Mouse (Mus musculus) c-Kit-positive CD71-positive TER-119-positive erythroid progenitor cells, embryonic 14.5 days (primary cell): Measurements from ENCODE around the gene Pou6f1.
"Not testable (repeated sequence)": the region's sequence is repeated elsewhere in the genome, so short reads cannot be mapped to it uniquely, and the experiment has no call there.

Experiments
- DNase-seq: peaks from one replicate; pipeline ENCODE4 v3.0.0-alpha.2; 2013; ENCODE audit warnings: low spot score

The Pou6f1 gene

DNA sequence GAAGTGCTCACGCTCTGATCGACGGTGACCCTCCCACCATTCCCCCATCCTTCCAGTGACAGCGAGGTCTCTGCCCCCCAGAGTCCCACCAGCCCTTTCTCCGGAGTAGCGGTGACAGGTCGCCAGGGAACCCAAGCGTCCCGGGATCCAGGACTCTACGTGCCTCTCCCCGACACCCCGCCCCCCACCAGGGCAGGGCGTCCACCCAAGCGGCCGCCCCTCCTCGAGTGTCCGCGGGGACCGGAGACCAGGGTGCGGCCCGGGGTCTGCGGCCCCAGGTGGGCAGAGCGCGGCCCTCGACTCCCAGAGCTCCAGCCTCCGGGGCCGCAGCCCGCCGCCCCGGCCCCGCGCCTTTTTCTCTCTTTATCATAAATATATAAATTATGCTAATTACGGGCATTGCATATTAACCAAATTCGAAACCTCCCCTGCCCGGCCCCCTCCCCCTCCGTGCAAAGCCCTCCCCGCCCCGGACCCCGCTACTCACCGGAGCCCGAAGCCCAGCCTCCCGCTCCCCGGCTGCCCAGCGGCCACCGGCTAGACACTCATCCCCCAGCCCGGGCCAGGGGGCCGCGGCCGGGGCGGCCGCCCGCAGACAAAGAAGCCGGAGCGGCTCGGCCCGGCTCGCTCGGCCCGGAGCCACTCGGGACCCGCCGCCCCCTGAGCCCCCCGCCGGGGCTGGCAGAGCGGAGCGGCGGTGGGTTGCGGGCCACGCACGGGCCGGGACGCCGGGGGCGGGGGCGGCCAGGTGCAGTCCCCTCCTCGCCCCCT, at the start of gene Pou6f1:
Gene Pou6f1, minus strand, starts transcription at position 709 of the 771 bp plus-strand sequence.
- DNase-seq, result no peak

DNA sequence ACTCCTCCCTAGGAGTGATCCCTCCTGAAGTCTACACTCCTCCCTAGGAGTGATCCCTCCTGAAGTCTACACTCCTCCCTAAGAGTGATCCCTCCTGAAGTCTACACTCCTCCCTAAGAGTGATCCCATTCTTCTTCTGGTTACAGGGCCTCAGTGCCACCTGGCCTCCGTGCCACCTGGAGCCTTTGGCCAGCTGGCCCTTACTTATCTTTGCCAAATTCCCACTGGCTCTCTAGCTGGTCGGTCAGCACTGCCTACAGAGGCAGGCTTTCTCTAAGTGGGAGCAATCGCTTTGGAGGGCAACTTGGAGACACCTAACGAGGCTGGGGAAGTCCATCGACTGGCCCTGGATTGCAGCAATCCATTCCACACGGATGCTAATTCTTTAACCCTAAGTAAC, 46.4 kb upstream of the Pou6f1 start:
- no peak for DNase-seq

DNA sequence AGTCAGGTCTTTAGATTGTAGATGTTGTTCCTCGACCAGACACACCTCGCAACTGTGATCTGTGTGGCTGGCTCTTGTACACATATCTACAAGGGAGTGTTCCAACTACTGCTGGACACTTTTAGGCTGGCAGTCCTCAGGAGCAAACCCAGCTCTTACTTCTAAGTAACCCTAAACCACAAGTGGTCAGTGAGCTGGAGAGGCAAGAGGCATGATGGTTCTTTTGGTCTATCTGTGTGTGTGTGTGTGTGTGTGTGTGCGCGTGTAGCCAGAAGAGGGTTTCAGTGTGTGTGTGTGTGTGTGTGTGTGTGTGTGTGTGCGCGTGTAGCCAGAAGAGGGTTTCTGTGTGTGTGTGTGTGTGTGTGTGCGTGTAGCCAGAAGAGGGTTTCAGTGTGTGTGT, 42.7 kb upstream of the Pou6f1 start:
- DNase-seq, result no peak

DNA sequence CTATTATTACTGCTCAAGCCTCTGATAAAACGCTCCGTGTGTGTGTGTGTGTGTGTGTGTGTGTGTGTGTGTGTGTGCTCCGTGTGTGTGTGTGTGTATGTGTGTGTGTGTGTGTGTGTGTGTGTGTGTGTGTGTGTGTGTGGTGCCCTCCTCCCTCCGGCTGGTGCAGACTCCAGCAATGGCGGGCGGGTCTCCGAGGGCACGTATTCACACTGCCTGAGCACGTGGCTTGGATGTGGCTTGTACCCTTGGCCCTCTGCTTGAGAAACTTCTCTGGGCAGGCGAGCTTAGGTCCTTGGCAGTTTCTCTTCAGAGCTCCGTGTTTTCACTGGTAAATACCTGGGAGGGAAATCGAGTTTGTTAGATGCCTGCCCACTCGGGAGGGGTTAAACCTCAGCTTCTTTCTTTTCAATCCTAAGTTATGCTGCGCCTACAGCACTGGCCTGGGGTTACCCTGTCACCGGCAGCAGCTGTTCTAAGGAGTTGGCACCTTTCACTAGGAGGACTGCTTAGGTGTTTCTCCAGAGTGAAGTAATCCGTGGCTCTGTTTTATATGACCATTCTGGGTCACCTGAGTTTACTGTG, 41.5 kb upstream of the Pou6f1 start:
- DNase-seq, result no peak

DNA sequence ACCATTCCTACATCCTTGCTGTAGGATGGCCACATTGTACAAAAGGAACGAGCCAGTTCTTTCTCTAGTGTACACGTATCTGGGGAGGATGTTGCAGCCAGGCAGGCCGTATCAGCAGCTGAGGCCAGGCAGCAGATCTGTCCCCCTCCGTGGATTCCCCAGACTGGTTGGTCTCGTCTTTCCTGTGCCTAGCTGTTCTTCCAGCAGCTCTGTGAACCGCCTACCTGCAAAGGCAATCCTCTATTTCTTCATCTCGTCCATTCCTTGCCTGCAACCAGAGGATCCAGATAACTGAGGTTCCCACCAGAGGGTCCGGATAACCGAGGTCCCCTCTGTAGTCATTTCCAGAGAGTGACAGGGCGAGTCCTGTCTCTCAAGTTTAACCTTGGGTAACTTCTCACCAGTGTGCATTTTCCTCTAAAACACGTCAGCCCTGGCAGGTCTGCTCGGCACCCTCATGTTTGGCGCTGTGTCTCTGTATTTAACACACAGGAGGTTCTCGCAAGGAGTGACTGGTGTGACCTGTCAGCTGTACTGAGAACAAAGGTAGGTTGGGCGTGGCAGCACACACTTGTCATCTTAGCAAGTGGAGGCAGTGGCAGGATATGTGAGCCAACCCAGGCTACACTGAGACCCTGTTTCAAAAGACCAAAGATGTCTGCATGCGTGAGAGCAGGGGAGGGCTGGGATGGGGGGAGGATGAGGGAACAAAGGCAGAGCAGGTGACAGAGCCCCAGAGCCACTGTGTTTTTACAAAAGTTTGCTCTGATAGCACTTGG, 40.4 kb upstream of the Pou6f1 start:
- no peak for DNase-seq

DNA sequence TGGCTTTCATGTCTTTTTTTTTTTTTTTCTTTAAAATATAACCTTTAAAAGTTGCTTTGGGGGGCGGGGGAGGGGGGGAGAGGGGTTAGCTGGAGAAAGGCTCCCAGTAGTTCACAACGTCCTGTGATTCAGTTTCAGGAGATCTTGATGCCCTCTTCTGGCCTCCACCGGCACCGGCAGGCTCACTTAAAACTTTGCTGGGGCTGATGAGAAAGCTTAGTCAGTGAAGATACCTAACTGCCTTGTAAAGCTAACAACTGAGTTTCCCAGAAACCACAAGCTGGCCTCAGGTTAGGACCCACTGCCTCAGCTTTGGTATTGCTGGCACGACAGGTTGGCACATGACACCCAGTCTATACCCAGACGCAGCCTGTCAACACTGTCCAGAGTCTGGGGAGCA, 37.9 kb upstream of the Pou6f1 start:
- no peak for DNase-seq

DNA sequence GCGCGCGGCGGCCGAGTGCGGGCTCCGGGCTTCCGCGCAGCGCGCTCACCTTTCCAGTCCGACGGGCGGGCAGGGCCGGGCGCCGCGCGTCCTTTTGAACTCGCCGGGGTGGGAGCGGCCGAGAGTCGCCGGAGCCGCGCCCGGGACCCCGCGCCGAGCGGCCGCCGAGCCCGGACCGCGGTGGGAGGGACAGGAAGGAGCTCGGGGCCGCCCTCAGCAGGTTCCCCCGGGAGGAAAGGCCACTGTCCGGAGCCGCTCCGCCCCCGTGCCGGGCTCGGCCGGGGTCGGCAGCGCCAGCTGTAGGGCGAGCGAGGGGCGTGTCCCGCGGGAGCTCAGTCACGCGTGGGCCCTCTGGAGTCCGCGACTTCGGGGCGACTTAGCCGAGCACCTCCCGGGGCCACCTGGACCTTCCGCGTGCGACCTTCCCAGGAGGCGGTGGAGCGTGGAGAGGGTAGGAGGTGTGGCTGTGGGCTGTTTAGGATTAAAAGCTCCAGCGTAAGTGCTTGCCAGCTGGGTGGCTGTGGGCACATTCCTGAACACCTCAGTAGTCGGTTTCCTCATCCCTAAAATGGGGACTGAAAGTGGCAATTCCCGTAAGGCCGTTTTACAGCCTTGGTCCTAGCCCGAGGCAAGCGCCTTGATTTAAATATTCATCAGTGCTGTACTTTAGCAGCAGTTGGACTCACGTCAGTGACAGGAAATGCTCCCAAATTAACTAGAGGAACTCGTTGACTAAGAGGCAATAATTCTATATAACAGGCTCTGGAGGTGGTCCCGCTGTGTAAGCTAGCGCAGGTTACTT, 37.1 kb upstream of the Pou6f1 start, which contains the start of gene Smagp:
Gene Smagp, minus strand, starts transcription at position 241 of the 802 bp plus-strand sequence.
- DNase-seq, result no peak

DNA sequence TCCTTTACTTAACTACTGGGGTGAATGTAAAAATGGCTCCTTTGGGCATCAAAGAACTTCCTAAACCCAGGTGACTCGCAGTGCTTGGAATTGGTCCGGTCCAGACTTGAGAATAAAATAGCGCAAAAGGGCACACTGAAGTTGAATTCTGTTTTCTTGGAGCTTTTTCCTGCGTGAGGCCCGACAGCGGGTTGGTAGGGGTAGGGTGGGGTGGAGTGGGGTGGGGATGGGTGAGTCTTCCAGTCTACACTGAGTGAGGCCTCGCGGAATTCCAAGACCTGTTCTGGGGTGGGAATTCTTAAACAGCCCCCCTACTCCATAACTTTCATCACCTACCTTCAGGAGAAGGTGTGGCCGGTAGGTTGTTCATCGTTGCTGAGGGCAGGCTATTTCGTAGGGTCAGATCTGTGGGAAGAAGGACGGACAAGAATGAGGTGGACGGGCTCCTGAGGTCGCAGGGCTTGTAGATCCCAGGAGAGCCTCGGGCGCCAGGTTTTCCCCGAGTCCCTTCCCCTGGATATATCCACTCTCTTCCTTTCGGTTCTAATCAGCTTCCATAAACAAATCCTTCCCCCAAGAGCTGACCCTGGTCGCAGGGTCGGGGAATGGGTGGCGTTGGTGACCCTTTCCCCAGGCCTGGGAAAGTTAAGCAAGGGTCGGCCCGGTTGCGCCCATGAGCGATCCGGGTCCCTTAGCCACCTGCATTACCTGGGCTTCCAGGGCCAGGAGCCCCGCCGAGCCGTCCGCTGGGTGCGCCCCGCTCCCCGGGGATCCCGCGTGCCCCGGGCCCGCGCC, 36.3 kb upstream of the Pou6f1 start:
- DNase-seq, result no peak

DNA sequence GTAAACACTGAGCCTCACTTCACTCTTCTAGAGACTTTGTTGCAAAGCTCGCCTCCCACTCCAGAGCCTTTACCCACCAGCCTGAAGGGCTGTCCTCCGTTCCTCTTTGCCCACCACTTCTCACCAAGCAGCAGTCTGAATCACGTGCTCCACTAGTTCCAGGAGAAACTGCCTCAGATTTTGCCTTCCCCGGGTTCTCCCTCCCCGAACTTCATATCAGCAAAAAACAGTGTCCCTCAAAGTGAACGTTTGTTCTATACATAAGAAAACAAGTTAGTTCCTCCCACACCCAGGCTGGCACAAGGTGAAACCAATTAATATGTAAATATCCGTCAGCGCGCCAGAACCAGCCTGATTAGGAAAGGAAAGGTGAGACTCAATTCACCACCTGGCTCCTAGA, 35.5 kb upstream of the Pou6f1 start:
- no peak for DNase-seq

DNA sequence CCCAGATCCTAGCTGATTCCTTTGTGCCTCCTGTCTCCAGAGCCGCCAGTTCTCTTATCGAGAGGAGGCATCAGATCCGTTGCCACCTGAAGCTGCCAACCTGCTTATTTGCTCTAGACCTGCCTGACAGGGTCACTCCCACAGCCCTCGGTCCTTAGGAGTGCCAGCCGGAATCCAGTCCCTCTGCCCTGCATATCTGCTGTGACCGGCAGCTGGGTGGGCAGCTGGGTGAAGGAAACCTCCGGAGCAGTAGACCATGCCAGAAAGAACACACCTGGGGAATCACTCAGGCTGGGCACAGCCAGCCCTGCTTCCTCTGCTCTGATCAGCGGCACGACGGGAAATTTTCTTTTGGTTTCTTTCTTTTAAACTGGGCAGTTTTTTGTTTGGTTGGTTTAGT, 33.6 kb upstream of the Pou6f1 start:
- no peak for DNase-seq

DNA sequence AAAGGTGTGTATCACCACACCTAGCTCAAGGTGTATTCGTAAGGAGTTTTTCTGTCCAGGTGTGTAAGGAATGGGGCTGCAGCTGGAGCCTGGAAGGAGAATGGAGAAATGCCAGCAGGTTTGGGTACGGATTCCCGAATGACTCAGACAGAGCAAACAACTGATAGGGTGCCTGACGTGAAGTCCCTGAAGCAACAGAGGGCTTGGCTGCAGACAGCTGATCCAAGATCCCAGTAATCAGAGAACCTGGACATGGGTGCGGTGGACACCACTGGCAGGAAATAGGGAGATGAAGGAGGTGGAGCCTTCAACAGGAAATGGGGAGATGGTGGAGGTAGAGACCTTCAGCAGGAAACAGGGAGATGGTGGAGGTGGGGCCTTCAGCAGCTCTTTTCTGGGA, 32.5 kb upstream of the Pou6f1 start:
- DNase-seq, result no peak

DNA sequence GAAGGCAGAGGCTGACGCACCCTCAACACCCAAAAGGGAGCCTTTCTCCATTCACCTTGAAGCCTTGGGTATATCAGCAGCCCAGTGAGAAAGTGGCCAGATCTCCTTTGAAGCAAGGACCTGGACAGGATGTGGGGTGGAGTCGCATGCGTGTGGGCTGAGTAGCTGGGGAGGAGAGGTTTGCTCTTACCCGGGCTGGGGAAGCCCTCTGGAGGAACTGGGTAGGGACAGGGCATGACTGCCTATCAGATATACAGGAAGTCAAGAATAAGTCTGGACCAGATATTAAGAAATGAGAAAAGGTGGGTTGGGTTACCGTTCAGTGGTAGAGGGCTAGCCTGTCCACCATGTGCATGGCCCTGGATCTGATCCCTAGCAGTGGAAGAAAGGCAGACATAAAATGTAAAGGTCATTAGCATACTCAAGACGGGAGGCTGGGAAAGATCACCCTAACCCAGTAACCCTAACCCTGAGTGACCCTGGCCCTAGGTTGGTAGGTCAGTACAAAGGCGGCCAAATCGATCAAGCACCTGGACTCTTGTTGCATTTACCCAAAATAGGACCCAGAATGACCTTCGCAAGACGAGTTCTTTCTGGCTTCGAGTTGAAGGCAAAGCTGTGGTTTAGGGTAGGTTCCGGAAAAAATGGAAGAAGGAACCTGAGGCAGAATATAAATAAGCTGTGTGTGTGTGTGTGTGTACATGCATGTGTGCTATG, 31.8 kb upstream of the Pou6f1 start:
- DNase-seq, result no peak

DNA sequence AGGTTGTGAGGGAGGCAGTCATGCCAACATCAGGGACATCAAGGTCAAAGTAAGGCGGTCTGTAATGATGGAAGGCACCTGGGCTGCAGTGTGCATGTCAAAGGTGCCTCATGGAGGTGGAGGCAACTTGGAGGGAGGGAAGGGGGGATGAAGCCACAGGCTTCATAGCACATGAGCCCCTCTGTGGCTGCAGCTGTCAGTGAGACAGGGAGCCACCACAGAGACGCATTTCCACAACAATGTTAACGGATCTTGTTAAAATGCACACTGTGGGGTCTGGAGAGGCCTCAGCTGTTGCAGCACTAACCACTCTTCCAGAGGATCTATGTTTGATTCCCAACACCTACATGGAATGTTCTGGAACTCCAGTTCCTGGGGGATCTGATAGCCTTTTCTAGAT, 30.3 kb upstream of the Pou6f1 start:
- DNase-seq, result no peak

DNA sequence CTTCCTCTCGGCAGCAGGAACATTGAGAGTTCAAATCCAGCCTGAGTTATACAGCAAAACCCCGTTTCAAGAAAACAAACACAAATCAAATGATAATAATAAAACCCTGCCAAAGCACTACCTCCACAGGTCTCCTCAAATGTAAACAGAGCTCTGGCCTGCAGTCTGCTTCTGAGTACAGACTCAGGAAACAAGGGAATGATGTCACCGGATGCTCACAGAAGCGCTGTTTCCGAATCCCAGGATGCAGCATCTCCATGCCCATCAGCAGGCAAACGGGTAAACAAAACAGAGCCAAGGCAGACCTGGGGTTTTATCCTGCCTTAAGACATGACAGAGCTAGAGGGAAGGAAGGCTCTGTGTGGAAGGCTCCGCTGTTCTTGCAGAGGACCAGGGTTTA, 29.0 kb upstream of the Pou6f1 start:
- DNase-seq, result no peak

DNA sequence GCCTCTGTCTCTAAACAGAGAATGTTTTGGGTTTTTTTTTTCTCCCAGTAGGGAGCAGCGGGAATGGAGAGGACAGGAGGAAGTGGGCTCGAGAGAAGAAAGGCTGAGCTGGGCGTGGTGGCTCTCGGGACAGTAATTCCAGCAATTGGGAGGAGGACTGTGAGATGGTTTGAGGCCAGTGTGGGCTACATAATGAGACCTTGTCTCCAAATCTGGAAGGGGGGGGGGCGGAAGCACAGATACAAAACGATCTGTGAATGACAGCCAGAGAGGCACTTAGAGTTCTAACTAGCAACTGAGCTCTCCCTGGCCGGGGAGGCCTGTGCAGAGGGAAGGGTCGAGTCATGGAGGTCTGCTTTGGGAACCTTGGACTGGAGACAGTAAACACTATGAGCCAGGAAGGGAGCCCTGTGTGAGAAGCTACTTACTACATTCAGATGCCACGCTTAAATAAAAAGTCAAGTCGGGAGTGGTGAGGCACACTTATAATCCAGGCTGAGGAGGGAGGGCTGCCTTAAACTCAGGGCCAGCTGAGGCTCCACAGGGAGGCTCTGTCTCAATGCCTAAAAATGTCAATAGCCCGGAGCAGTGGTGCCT, 28.1 kb upstream of the Pou6f1 start:
- DNase-seq, result no peak

DNA sequence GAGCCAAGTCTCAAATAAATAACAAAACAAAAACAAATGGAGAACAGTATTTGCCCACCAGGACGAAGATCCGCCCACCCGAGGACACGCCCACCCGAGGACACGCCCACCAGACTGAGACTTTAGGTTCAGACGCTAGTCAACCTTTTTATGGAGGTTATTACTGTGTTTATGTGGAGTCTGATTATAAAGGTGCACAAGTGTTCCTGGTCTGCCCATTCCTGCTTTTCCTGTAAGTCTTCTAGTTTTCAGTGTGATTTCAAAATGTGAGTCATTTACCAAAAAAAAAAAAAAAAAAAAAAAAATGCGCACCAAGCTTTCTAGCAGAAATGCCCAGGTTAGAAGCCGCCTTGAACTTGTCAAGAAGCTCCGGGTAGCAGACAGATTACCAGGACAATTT, 27.5 kb upstream of the Pou6f1 start:
- DNase-seq, result peak; percentile 24

DNA sequence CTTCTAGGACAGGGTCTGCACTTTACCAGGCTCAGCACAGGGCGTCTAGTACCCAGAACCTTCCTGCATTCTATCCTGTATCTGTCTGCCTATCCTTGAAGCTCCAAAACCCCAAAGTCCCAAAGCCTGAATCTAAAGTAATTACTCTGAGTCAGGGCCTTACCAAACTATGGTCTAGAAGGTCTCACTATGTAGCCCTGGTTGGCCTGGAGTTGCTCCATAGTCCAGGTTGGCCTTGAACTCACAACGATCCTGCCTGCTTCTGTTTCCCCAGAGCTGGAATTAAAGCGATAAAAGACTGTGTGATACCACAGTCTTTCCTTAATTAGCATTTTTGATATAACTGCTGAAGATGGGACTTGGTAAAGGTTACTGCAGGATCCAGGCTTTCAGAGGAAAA, 24.7 kb upstream of the Pou6f1 start:
- no peak for DNase-seq

DNA sequence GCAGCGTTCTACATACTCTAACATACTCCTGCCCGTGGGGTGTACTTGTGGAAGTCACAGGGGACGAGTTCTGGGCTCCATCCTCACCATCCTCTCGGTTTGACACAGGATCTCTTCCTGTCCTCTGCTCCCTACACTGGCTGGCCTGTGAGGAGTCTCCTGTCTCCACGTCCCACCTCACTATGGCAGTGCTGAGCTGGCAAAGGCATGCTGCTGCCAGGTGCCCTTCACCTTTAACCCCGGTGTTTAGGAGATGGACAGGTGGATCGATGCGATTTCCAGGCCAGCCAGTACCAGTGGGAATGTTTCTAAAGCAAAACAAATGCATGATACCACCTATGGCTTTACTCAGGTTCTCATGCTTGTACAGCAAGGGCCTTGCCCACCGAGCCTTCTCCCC, 24.0 kb upstream of the Pou6f1 start:
- no peak for DNase-seq

DNA sequence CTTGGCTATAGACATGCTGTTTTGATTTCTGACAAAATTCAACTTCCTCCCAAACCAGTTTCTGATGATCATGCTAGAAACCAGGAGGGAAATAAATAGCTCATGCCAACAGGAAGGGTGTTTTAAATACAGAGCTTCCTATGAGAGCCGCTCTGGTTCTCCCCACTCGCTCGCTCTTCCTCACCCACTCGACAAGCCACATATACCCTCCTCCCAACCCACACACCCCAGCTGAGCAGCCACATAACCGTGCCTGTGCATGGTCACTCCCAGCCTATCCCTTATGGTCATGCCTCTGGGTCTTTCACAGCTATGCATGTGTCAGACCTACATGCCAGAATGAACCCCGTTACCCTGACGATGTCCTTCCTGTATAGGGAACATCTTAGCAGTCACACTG, 22.4 kb upstream of the Pou6f1 start:
- DNase-seq, result no peak

DNA sequence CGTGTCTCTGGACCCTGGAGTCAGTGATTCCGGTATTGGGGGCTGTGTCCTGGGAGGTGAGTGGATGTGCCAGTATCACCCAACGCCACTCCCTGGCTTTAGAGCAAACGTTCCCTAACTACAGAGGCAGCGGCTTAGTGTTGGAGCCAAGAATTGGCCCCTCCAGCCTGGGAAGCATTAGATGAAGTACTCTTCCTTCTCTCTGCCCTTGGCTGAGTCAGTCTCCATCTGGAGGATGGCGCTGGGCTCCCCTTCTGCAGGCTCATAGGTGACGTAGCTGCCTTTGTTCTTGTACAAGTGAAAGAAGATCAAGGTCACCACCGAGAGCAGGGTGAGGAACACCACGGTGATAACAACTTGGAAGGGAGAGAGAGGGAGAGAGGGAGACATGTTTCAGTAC, 21.9 kb upstream of the Pou6f1 start:
- DNase-seq, result not testable (repeated sequence)
